Mouse (Mus musculus): ENCODE measurements around the gene Ldha.
A peak's percentile ranks its signal among the peaks of the same experiment; 100 is the strongest.

DNA sequence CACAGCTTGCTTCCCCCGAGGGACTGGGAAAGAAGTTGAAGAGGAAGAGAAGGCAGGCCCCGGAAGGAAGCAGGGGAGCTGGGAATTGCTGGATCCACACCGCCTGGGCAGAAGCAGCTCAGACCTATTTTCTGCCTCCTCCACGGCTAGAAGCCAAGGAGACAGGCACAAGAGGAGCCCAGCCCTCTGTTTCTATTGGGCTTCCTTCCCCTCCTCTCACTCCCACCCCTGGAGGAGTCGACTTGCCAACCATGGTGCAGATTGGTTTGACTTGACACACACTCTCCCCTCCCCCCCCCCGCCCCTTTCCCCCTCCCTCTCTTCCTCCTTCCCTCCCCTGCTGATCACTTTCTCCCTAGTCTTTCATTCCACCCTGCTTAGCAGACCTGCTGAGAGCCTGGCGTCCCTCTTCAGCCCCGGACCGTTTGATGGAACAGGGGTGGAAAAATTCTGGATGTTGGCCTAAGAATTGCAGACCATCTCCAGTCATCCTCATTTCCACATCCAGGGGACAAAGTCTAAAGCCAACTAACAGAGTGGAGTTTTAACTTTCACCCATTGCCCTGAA lies 3.1 kb upstream of the Ldha start:
- no peak for TF ChIP-seq CTCF (IDR thresholded peaks at IDR 0.05)
- TF ChIP-seq POLR2A (IDR thresholded peaks at IDR 0.05; ENCODE audit: insufficient read depth, low read depth, low read length): peak; percentile 72
- TF ChIP-seq EP300 (IDR thresholded peaks at IDR 0.05; ENCODE audit: insufficient read depth, low read depth, low read length): 0 out of 2 replicates have a peak, but pooled peaks have one; percentile 26

Data from heart, adult 2 months (tissue).